8 mouse cellular contexts compared by ENCODE assay signal in genomic region chrX:160995131-160995667, GRCm38 (mm10). TPM values are rescaled to one million over a fixed set of nuclear protein-coding genes. Genes with fewer than 3 reads are reported as not detected.
A peak's percentile ranks its signal among the peaks of the same experiment; 100 is the strongest.
DNase-seq lines count a peak whose midpoint lies in the region; ATAC-seq and TF ChIP-seq lines count a peak whose summit lies in the region.

No protein-coding gene starts in this region.

- peak overlapping the region; percentile 40 for H3K4me2 ChIP-seq in forebrain, embryonic 14.5 days (ENCODE audit: low read length)
- peak overlapping the region; percentile 51 for H3K4me2 ChIP-seq in stomach, postnatal 0 days (replicated peaks; ENCODE audit: low read depth)

- TF ChIP-seq EP300 in stomach, postnatal 0 days (optimal IDR thresholded peaks at IDR 0.05), result no peak

- peak overlapping the region; percentile 61 for H3K4me3 ChIP-seq in cerebellum, adult 2 months (replicated peaks; ENCODE audit: insufficient read depth, low read depth, low read length)
- H3K4me3 ChIP-seq in forebrain, embryonic 14.5 days (ENCODE audit: low read depth, low read length), result peak overlapping the region; percentile 56
- H3K4me3 ChIP-seq in left cerebral cortex, adult 2 months, result peak overlapping the region; percentile 67
- peak overlapping the region; percentile 58 for H3K4me3 ChIP-seq in stomach, postnatal 0 days (ENCODE audit: low read depth, low read length)

- 13% methylated on average over 31 of the region's 31 CpGs for WGBS in cerebellum, adult 2 months
- WGBS in forebrain, embryonic 14.5 days, result 24% methylated on average over 31 of the region's 31 CpGs
- WGBS in stomach, postnatal 0 days, result 23% methylated on average over 31 of the region's 31 CpGs

- ATAC-seq in activated CD4-positive, CD25-positive, alpha-beta regulatory T cell, adult 4 months, result peak; percentile 19
- peak; percentile 19 for ATAC-seq in forebrain, embryonic 14.5 days
- peak; percentile 61 to 62; a peak in 3 of 4 replicates for ATAC-seq in hematopoietic stem cell, adult 5-6 weeks (replicated peaks in 1 of 2; ENCODE audit: insufficient read depth in 1 of 2, low FRiP score in 2 of 2, low TSS enrichment in 1 of 2, low read depth in 1 of 2, poor library complexity in 2 of 2, severe bottlenecking in 2 of 2)
- peak; percentile 38 for ATAC-seq in megakaryocyte-erythroid progenitor cell, adult 5-6 weeks (replicated peaks; ENCODE audit: low FRiP score, low TSS enrichment, poor library complexity, severe bottlenecking)
- ATAC-seq in stomach, postnatal 0 days (ENCODE audit: low FRiP score, low TSS enrichment), result peak; percentile 60; the same call in 1 of the 2 replicates

- TF ChIP-seq POLR2A in cerebellum, adult 2 months (IDR thresholded peaks at IDR 0.05; ENCODE audit: borderline replicate concordance, insufficient read depth, low read length), result no peak

- no peaks in the 10 kb centered on the region for H3K9me3 ChIP-seq in forebrain, embryonic 14.5 days (replicated peaks; ENCODE audit: control insufficient read depth, low read length)
- no peaks in the 10 kb centered on the region for H3K9me3 ChIP-seq in stomach, postnatal 0 days (ENCODE audit: control insufficient read depth, low read length)

- H3K27ac ChIP-seq in cerebellum, adult 2 months (ENCODE audit: insufficient read depth, low read length), result no peak overlapping the region
- peak overlapping the region; percentile 70 for H3K27ac ChIP-seq in forebrain, embryonic 14.5 days (ENCODE audit: low read depth, low read length)
- peak overlapping the region; percentile 82 for H3K27ac ChIP-seq in left cerebral cortex, adult 2 months
- peak overlapping the region; percentile 61 for H3K27ac ChIP-seq in stomach, postnatal 0 days (replicated peaks)

- no peaks in the 10 kb centered on the region for H3K36me3 ChIP-seq in forebrain, embryonic 14.5 days (ENCODE audit: control insufficient read depth, insufficient read depth, low read length)
- H3K36me3 ChIP-seq in stomach, postnatal 0 days (ENCODE audit: control insufficient read depth, insufficient read depth, low read length), result no peaks in the 10 kb centered on the region

- no peak for TF ChIP-seq CTCF in cerebellum, adult 2 months (IDR thresholded peaks at IDR 0.05; ENCODE audit: borderline replicate concordance, insufficient read depth, low read depth, low read length)
- TF ChIP-seq CTCF in left cerebral cortex, adult 2 months (IDR thresholded peaks at IDR 0.05), result no peak
- no peak for TF ChIP-seq CTCF in stomach, postnatal 0 days (IDR thresholded peaks at IDR 0.05; ENCODE audit: low read depth)

- DNase-seq in cerebellum, adult 2 months, result no peak
- no peak for DNase-seq in cerebellum, adult 9-10 months
- DNase-seq in forebrain, embryonic 14.5 days (ENCODE audit: low spot score), result peak; percentile 71
- no peak for DNase-seq in left cerebral cortex, adult 2 months (ENCODE audit: extremely low spot score in 1 of 2, low spot score in 2 of 2)
- peak; percentile 51 for DNase-seq in stomach, postnatal 0 days (ENCODE audit: low spot score)

- peak overlapping the region; percentile 54 for H3K9ac ChIP-seq in forebrain, embryonic 14.5 days (ENCODE audit: low read length)
- peak overlapping the region; percentile 45 for H3K9ac ChIP-seq in stomach, postnatal 0 days (ENCODE audit: low read length)

- no peaks in the 10 kb centered on the region for H3K27me3 ChIP-seq in cerebellum, adult 2 months (ENCODE audit: control insufficient read depth, insufficient read depth, low read length)
- H3K27me3 ChIP-seq in forebrain, embryonic 14.5 days (replicated peaks; ENCODE audit: control insufficient read depth, insufficient read depth, low read length), result no peaks in the 10 kb centered on the region
- no peaks in the 10 kb centered on the region for H3K27me3 ChIP-seq in stomach, postnatal 0 days (ENCODE audit: control insufficient read depth, insufficient read depth, low read length)

- H3K4me1 ChIP-seq in cerebellum, adult 2 months (ENCODE audit: control insufficient read depth, insufficient read depth, low read length), result 0 out of 2 replicates have a peak, but pooled peaks cover 2% of the 10 kb centered on the region
- peaks cover 2% of the 10 kb centered on the region; the same call in 1 of the 2 replicates for H3K4me1 ChIP-seq in forebrain, embryonic 14.5 days (ENCODE audit: control insufficient read depth, insufficient read depth, low read length)
- H3K4me1 ChIP-seq in stomach, postnatal 0 days (replicated peaks; ENCODE audit: control insufficient read depth, insufficient read depth), result no peaks in the 10 kb centered on the region

- intact Hi-C loops in left cerebral cortex, adult 2 months (cut with DNase I), result loop anchor here (10.0 kb wide), 3 partner anchors 230 to 490 kb away; partner anchors contain the start of genes Phka2 and Rs1

RNA-seq across cellular contexts. Expression of gene Cdkl5, which starts 0.7 kb away (rescaled TPM):
- polyA plus RNA-seq in cerebellum, adult 2 months (2012; rRNA removed), result 13.5 and 15.7 TPM in 2 replicates
- polyA plus RNA-seq in activated CD4-positive, CD25-positive, alpha-beta regulatory T cell, adult 4 months (2017; shearing (Covaris generic)), result under 1 TPM; 0.29 to 0.52 TPM
- 5.5 and 8.9 TPM in 2 replicates for polyA plus RNA-seq in forebrain, embryonic 14.5 days (2014; fragmentation: Nextera tagmentation; extraction: Ambion mirVana)
- total RNA-seq in hematopoietic stem cell, adult 5-6 weeks (2017), result 2.7 and 5.4 TPM in 2 replicates
- 100 to 1,000 TPM; 148 to 159 TPM for total RNA-seq in left cerebral cortex, adult 2 months (2021)
- total RNA-seq in megakaryocyte-erythroid progenitor cell, adult 5-6 weeks (2014; fragmentation: Nextera tagmentation), result 1.6 and 2.2 TPM in 2 replicates
- total RNA-seq in megakaryocyte-erythroid progenitor cell, adult 5-6 weeks (2017), result 0.66 and 1.6 TPM in 2 replicates
- polyA plus RNA-seq in stomach, postnatal 0 days (2015; fragmentation: Nextera tagmentation; extraction: Ambion mirVana), result 0.98 and 1.2 TPM in 2 replicates

Comparison
In these comparisons a context has a peak if more than half of its experiments do, and no peak if none do; other contexts are left out.
1. DNase-seq: peak in forebrain, embryonic 14.5 days (single experiment) and stomach, postnatal 0 days (single experiment); none in cerebellum, adult 2 months (0 of 2), cerebellum, adult 9-10 months (single experiment) and left cerebral cortex, adult 2 months (0 of 2).
2. Peak in every context shown above with its lines, with median percentiles within 50 percentile points of each other: H3K4me3 ChIP-seq and ATAC-seq.